Mouse (Mus musculus) thymus, adult 2 months (tissue): ENCODE data around the gene Faap20.

Experiments used
- CTCF ChIP-seq: fragments of 200-500 bp; IDR thresholded peaks from 2 replicates; pipeline ENCODE4 v1.5.1; 2012; ENCODE audit warnings: mild to moderate bottlenecking, control low read depth, low read length, moderate library complexity, borderline replicate concordance; ENCODE audit not compliant: control insufficient read depth, poor library complexity, insufficient read depth; ENCODE audit errors: extremely low read depth
- POLR2A ChIP-seq: fragments of 200-500 bp; IDR thresholded peaks from 2 replicates; pipeline ENCODE4 v1.6.1; 2012; ENCODE audit warnings: mild to moderate bottlenecking, low read length, control low read depth, moderate library complexity; ENCODE audit not compliant: control insufficient read depth, poor library complexity, insufficient read depth; ENCODE audit errors: extremely low read depth

GRCm38 (mm10) chr4:155200861-155201390 is 48.7 kb upstream of the Faap20 start:
- TF ChIP-seq POLR2A, result no peak
- TF ChIP-seq CTCF, result no peak
